Mouse (Mus musculus) midbrain, embryonic 10.5 days (tissue): Measurements from ENCODE around the gene Rph3al. TPM values are rescaled to one million over a fixed set of nuclear protein-coding genes. Genes with fewer than 3 reads are reported as not detected.

Experiments
- DNase-seq: peaks from one replicate; pipeline ENCODE4 v3.0.0-alpha.2; 2017; ENCODE audit warnings: low spot score
- H3K27ac ChIP-seq: fragments of 300-500 bp; sonication (generic); replicated peaks from 2 replicates; pipeline ENCODE4 v1.5.1; 2016; ENCODE audit warnings: mild to moderate bottlenecking
- H3K27me3 ChIP-seq: fragments of 300-500 bp; sonication (generic); 2 replicates; pipeline ENCODE4 v1.6.1; 2016; ENCODE audit warnings: low read depth, mild to moderate bottlenecking; ENCODE audit not compliant: poor library complexity, severe bottlenecking
- H3K36me3 ChIP-seq: fragments of 300-500 bp; sonication (generic); 2 replicates; pipeline ENCODE4 v1.6.1; 2016; ENCODE audit warnings: mild to moderate bottlenecking, moderate library complexity
- H3K4me1 ChIP-seq: fragments of 300-500 bp; sonication (generic); 2 replicates; pipeline ENCODE4 v1.6.1; 2016
- H3K4me3 ChIP-seq: fragments of 300-500 bp; sonication (generic); 2 replicates; pipeline ENCODE4 v1.5.1; 2016; ENCODE audit warnings: mild to moderate bottlenecking, moderate library complexity
- H3K9me3 ChIP-seq: fragments of 300-500 bp; sonication (generic); replicated peaks from 2 replicates; pipeline ENCODE4 v1.6.1; 2016; ENCODE audit warnings: mild to moderate bottlenecking
- WGBS: fragments of 180-500 bp; shearing (Covaris S2); methylation state at CpG from one replicate; pipeline ENCODE4 v1.1.7; 2016; 5-methylcytosine and 5-hydroxymethylcytosine counted together
- polyA plus RNA-seq: library from polyadenylated mRNA; unstranded; fragments of >200 nt; fragmentation: Nextera tagmentation; extraction: Ambion mirVana; gene quantifications from 2 replicates; pipeline ENCODE4 v1.2.1, GENCODE M21; 2016

Gene Rph3al
- polyA plus RNA-seq, 1 experiment from 2014 or later = 1.1 TPM

- no peaks in the 10 kb centered on the region for H3K9me3 ChIP-seq
- H3K27me3 ChIP-seq = peaks cover 13% of the 10 kb centered on the region; the same call in 1 of the 2 replicates
- no peaks in the 10 kb centered on the region for H3K36me3 ChIP-seq
- H3K4me3 ChIP-seq = no peak overlapping the region
- DNase-seq = no peak
- H3K27ac ChIP-seq = no peak overlapping the region
- WGBS = 87% methylated on average over 5 of the region's 5 CpGs
- peaks cover 8% of the 10 kb centered on the region for H3K4me1 ChIP-seq
Observed at GRCm38 (mm10) chr11:75783799-75784198, 154.4 kb downstream of the Rph3al start.

- Histone ChIP-seq H3K36me3 (no peaks in the 10 kb centered on the region), H3K4me3 (no peak overlapping the region), H3K4me1 (peaks cover 8% of the 10 kb centered on the region), H3K9me3 (no peaks in the 10 kb centered on the region), H3K27ac (no peak overlapping the region), H3K27me3 (peaks cover 16% of the 10 kb centered on the region; the same call in 1 of the 2 replicates)
- 29% methylated on average over 6 of the region's 6 CpGs for WGBS
- peak; percentile 68 for DNase-seq
Observed at GRCm38 (mm10) chr11:75781919-75782318, 156.3 kb downstream of the Rph3al start.

Other genes starting within 250 kb of the Rph3al start
- gene Ywhae, start 205.6 kb downstream of the Rph3al start, polyA plus RNA-seq = 1,400 and 1,401 TPM in 2 replicates
- 0.46 and 0.57 TPM in 2 replicates for gene Doc2b, start 142.4 kb downstream of the Rph3al start, polyA plus RNA-seq
- gene 1700016K19Rik, start 61.5 kb upstream of the Rph3al start, polyA plus RNA-seq = 0.12 TPM in 1 of 2 replicates, not detected in the other
- gene Rflnb, start 89.4 kb upstream of the Rph3al start, polyA plus RNA-seq = 14.9 and 16.5 TPM in 2 replicates
- gene Vps53, start 241.2 kb upstream of the Rph3al start, polyA plus RNA-seq = 36.5 and 41.4 TPM in 2 replicates
- gene Fam57a, start 241.2 kb upstream of the Rph3al start, polyA plus RNA-seq = 32.2 and 32.4 TPM in 2 replicates